Mouse (Mus musculus) limb, embryonic 14.5 days (tissue): ENCODE data around the gene B4galnt2. TPM values are rescaled to one million over a fixed set of nuclear protein-coding genes. Genes with fewer than 3 reads are reported as not detected.

ENCODE experiments used
- ATAC-seq: fragments of 200-750 bp; cut with Nextera tagmentation; 2 replicates; pipeline ENCODE4 v1.8.0; 2017; ENCODE audit warnings: low read depth, moderate number of reproducible peaks, moderate TSS enrichment; ENCODE audit not compliant: low FRiP score
- DNase-seq: peaks from one replicate; pipeline ENCODE4 v3.0.0-alpha.2; 2015; ENCODE audit warnings: low spot score
- H3K27ac ChIP-seq: fragments of 300-500 bp; sonication (generic); replicated peaks from 2 replicates; pipeline ENCODE4 v1.5.1; 2014; ENCODE audit warnings: low read depth, mild to moderate bottlenecking, low read length, moderate library complexity, mixed read lengths
- H3K27me3 ChIP-seq: fragments of 300-500 bp; sonication (generic); 2 replicates; pipeline ENCODE4 v1.6.1; 2014; ENCODE audit warnings: low read length, mixed read lengths; ENCODE audit not compliant: control insufficient read depth, insufficient read depth
- H3K36me3 ChIP-seq: fragments of 300-500 bp; sonication (generic); 2 replicates; pipeline ENCODE4 v1.6.1; 2014; ENCODE audit warnings: mild to moderate bottlenecking, low read length, moderate library complexity, mixed read lengths; ENCODE audit not compliant: control insufficient read depth, insufficient read depth
- H3K4me1 ChIP-seq: fragments of 300-500 bp; sonication (generic); 2 replicates; pipeline ENCODE4 v1.6.1; 2014; ENCODE audit warnings: antibody characterized with exemption, low read length, mixed read lengths; ENCODE audit not compliant: control insufficient read depth, insufficient read depth
- H3K4me2 ChIP-seq: fragments of 300-500 bp; sonication (generic); replicated peaks from 2 replicates; pipeline ENCODE4 v1.6.1; 2014; ENCODE audit warnings: low read depth, mild to moderate bottlenecking, low read length, moderate library complexity; ENCODE audit not compliant: severe bottlenecking
- H3K4me3 ChIP-seq: fragments of 300-500 bp; sonication (generic); replicated peaks from 2 replicates; pipeline ENCODE4 v1.5.1; 2014; ENCODE audit warnings: low read length
- H3K9ac ChIP-seq: fragments of 300-500 bp; sonication (generic); 2 replicates; pipeline ENCODE4 v1.6.1; 2014; ENCODE audit warnings: mild to moderate bottlenecking, low read depth, low read length, moderate library complexity; ENCODE audit not compliant: severe bottlenecking
- H3K9me3 ChIP-seq: fragments of 300-500 bp; sonication (generic); 2 replicates; pipeline ENCODE4 v1.6.1; 2016; ENCODE audit warnings: low read length; ENCODE audit not compliant: control insufficient read depth
- POLR2A ChIP-seq: fragments of 200-500 bp; IDR thresholded peaks from 2 replicates; pipeline ENCODE4 v1.8.0; 2012; ENCODE audit warnings: inconsistent platforms, mild to moderate bottlenecking, moderate library complexity, borderline replicate concordance; ENCODE audit not compliant: insufficient read depth, insufficient read length; ENCODE audit errors: extremely low read depth
- WGBS: fragments of 180-500 bp; shearing (Covaris S2); extraction: QIAGEN DNeasy Blood & Tissue Kit; methylation state at CpG from one replicate; pipeline ENCODE4 v1.1.7; 2014; 5-methylcytosine and 5-hydroxymethylcytosine counted together
- polyA plus RNA-seq, 2 experiments: library from polyadenylated mRNA; depleted of rRNA in 1 of 2; stranded (reverse) in 1 of 2; unstranded in 1 of 2; fragments of >200 nt; fragmentation: Nextera tagmentation in 1 of 2; extraction: Ambion mirVana in 1 of 2; gene quantifications; 2 replicates each; pipeline versions ENCODE4 v1.2.1 to v1.2.3; 2012 to 2014

B4galnt2 gene
- polyA plus RNA-seq (2012; rRNA removed): 0.04 TPM in 1 of 2 replicates, not detected in the other
- polyA plus RNA-seq (2014; fragmentation: Nextera tagmentation; extraction: Ambion mirVana): not detected in 2 replicates

GRCm38 (mm10) chr11:95914571-95914991 is at the start of gene B4galnt2:
TSS of gene B4galnt2 (minus strand) at chr11:95914891.
- Histone ChIP-seq H3K4me2 (peak within 1 kb of the TSS; percentile 31), H3K36me3 (no peaks in the 10 kb centered on the region), H3K4me1 (peaks cover 6% of the 10 kb centered on the region; the same call in 1 of the 2 replicates), H3K27me3 (peaks cover 68% of the 10 kb centered on the region), H3K4me3 (peak within 1 kb of the TSS; percentile 18), H3K27ac (no peak within 1 kb of the TSS), H3K9ac (no peak within 1 kb of the TSS), H3K9me3 (no peaks in the 10 kb centered on the region)
- WGBS: under 1% methylated on average over 28 of the region's 35 CpGs
- no peak for TF ChIP-seq POLR2A
- DNase-seq (no peak), ATAC-seq (no peak)

GRCm38 (mm10) chr11:95963304-95963703 is 48.6 kb upstream of the B4galnt2 start:
- no peaks in the 10 kb centered on the region for H3K27me3 ChIP-seq
- no peak overlapping the region for H3K4me2 ChIP-seq
- no peak overlapping the region for H3K9ac ChIP-seq
- no peaks in the 10 kb centered on the region for H3K9me3 ChIP-seq
- no peak overlapping the region for H3K27ac ChIP-seq
- peaks cover 96% of the 10 kb centered on the region for H3K36me3 ChIP-seq
- no peak overlapping the region for H3K4me3 ChIP-seq
- H3K4me1 ChIP-seq: no peaks in the 10 kb centered on the region
- no peak for DNase-seq
- WGBS: 82% methylated on average over 7 of the region's 7 CpGs
- no peak for ATAC-seq
- no peak for TF ChIP-seq POLR2A

- Histone ChIP-seq H3K27me3 (no peaks in the 10 kb centered on the region), H3K36me3 (peaks cover 58% of the 10 kb centered on the region), H3K9me3 (no peaks in the 10 kb centered on the region), H3K4me3 (no peak overlapping the region), H3K9ac (no peak overlapping the region), H3K4me2 (no peak overlapping the region), H3K27ac (no peak overlapping the region), H3K4me1 (no peaks in the 10 kb centered on the region)
- no peak for ATAC-seq
- TF ChIP-seq POLR2A: no peak
- 70% methylated on average over 6 of the region's 6 CpGs for WGBS
- DNase-seq: no peak
These were observed 44.5 kb upstream of the B4galnt2 start for GRCm38 (mm10) chr11:95959152-95959551.

- ATAC-seq (no peak), DNase-seq (no peak)
- peaks cover 49% of the 10 kb centered on the region for H3K36me3 ChIP-seq
- no peaks in the 10 kb centered on the region for H3K9me3 ChIP-seq
- no peaks in the 10 kb centered on the region for H3K27me3 ChIP-seq
- whole genome bisulfite sequencing: 75% methylated on average over 9 of the region's 9 CpGs
- H3K4me3 ChIP-seq: no peak overlapping the region
- H3K4me2 ChIP-seq: no peak overlapping the region
- TF ChIP-seq POLR2A: no peak
- no peak overlapping the region for H3K9ac ChIP-seq
- H3K27ac ChIP-seq: no peak overlapping the region
- H3K4me1 ChIP-seq: no peaks in the 10 kb centered on the region
These were observed 43.6 kb upstream of the B4galnt2 start for GRCm38 (mm10) chr11:95958251-95958650.

- Histone ChIP-seq H3K4me1 (no peaks in the 10 kb centered on the region), H3K4me2 (no peak overlapping the region), H3K36me3 (peaks cover 41% of the 10 kb centered on the region), H3K4me3 (no peak overlapping the region), H3K27me3 (no peaks in the 10 kb centered on the region), H3K9ac (no peak overlapping the region), H3K27ac (no peak overlapping the region), H3K9me3 (no peaks in the 10 kb centered on the region)
- TF ChIP-seq POLR2A: no peak
- no peak for ATAC-seq
- WGBS: 74% methylated on average over 7 of the region's 7 CpGs
- DNase-seq: no peak
These were observed 42.7 kb upstream of the B4galnt2 start for GRCm38 (mm10) chr11:95957407-95957806.
